Mouse (Mus musculus) urinary bladder, postnatal 14 days (tissue): ENCODE results near the gene Fbxl21.

ENCODE experiments used
- DNase-seq: peaks from one replicate; pipeline ENCODE4 v3.0.0; 2021; ENCODE audit warnings: low spot score

The Fbxl21 gene

GRCm38 (mm10) chr13:56581961-56582434 lies 59.7 kb downstream of the Fbxl21 start:
- DNase-seq: peak; percentile 58

- DNase-seq: no peak
These were observed 60.4 kb downstream of the Fbxl21 start for GRCm38 (mm10) chr13:56582720-56583119.

- DNase-seq: no peak
These were observed 63.8 kb downstream of the Fbxl21 start for GRCm38 (mm10) chr13:56586046-56586445.
